Mouse (Mus musculus) skeletal muscle tissue, adult 2 months (tissue): ENCODE measurements around the gene Kif11.
A peak's percentile ranks its signal among the peaks of the same experiment; 100 is the strongest.

Source experiments
- DNase-seq: peaks from one replicate; pipeline ENCODE4 v3.0.0-alpha.2; 2012; ENCODE audit warnings: low read depth, low spot score

Gene Kif11

DNA sequence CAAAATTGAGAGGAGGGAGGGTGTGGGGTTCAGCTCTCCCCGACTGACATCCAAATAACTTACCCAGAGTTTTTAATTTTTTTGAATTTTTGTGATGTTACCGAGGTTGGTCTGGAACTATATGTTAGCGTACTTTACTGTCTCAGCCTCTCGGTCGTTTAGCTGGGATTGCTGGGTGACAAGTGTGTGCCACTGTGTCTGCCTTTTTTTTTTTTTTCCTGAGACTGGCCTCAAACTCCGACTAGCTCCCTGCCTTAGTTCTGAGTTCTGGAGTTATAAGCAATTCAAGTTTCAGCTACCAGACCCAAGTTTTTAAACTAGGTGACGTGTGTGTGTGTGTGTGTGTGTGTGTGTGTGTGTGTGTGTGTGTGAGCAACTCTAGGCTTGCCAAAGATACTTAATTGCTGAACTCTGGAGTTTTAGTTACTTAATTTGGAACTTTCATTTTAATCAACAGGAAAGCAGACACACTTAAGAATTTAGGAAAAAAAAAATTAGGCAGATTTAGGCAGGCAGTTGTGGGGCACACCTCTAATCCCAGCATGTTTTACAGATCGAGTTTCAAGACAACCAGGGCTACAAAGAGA lies 1.3 kb downstream of the Kif11 start:
- no peak for DNase-seq

DNA sequence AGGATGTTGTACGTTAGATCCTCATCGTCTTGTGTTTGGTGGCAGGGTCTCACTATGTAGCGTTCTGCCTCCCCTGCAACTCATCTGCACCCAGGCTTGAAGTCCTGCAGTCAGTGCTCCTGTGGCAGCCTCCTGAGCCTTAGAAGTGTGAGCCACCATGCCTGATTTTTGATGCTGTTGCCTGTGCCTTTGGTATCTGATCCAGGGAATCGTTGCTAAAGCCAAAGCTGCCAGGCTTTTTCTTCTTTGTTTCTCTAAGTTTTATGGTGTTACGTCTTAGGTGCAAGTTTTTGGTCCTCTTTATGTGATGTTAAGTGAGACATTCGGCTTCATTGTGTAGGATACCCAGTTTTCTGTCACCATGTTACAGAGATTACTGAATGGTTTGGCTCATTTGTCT lies 2.6 kb downstream of the Kif11 start:
- DNase-seq, result no peak

DNA sequence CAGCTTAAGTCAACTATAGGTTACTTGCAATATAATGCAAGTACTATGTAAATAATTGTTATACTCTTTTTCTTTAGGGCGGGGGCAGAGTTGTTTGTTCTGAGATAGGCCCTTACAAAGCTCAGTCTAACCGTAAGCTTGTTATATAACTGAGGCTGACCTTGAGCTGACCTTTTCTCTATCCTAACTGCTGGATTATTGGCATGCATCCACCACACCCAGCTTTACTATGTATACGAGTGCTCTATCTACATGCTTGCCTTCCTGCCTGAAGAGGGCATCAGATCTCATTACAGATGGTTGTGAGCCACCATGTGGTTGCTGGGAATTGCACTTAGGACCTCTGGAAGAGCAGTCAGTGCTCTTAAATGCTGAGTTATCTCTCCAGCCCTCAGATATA lies 9.9 kb downstream of the Kif11 start:
- no peak for DNase-seq

DNA sequence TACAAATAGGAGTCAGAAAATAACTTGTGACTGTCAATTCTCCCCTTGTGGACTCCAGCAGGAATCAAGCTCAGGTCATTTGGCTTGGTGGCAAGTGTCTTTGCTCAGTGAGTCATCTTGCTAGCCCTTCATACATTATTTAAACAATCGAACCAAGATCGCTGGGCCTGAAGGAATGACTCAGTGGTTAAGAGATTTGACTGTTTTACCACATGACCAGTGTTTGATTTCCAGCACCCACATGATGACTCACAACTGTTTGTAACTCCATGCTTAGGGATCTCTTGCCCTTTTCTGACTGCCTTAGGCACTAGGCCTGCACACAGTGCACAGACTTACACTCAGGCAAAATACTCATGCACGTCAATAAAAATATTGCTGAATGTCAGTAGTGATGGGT lies 15.7 kb downstream of the Kif11 start:
- no peak for DNase-seq

DNA sequence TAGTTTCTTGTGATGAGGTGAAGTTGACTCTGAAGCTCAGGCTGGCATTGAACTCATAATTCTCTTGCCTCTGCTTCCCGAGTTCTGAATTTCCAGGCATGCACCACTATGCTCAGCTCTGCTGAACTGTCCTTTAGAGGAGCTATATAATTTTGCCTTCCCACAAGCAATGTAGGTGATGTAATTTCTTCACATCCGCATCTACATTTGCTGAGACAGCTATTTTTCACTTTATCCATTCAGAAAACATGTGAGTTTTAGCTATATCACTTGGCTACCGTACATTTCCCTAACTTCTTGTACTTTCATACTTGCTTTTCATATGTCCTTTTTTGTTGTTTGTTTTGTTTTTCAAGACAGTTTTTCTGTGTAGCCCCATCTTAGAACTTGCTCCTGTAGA lies 20.1 kb downstream of the Kif11 start:
- no peak for DNase-seq

DNA sequence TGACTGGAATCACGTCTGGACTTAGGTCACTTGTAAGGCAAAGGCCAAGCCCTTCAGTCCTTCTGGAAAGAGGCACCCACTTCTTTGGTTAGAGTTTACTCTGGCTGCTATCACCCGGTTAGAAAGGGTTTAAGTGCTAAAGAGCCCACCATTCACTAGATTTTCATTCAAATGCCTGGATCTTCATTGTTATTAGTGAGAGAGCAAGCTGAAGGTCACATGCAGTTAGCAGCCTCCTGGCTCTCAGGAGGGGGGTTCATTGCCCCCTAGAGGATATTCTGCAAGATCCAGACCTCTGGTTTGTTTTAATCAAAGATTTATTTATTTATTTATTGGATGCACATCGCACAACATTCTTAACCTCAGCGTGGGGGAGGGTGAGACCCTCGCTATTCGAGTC lies 24.7 kb downstream of the Kif11 start:
- DNase-seq, result no peak

DNA sequence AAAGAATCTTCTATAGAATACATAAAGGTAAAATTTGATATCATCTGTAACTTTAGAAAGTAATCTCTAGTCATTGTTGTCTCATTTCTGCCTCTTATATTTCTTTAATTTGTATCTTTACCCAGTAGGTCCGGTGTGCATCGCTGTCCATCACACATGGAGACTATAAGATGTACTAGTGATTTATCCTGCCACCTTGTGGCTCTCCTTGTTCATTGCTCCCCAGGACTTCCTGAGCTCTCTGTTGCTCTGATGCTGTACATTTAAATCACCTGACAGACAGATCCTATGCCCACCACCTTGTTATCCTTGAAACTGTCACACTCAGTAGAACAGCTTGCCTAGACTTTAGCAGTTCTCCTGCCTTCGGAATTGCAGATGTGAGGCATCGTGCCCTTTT lies 42.1 kb downstream of the Kif11 start:
- no peak for DNase-seq

DNA sequence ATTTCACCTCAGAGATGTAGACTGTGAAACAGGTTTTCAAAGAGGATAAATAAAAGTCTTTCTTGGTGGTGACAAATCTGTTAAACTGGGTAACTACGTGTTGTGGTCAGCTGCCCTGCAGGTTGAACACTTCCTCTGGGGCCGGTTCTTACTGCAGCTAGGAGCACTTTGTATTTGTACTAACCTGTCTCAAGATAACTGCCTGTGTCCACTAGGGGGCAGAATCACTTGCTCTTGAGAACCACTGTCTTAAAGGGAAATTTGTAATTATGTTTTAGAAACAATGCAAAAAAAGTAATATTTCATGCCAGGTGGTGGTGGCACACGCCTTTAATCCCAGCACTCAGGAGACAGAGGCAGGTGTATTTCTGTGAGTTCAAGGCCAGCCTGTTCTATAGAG lies 43.4 kb downstream of the Kif11 start:
- peak; percentile 30 for DNase-seq

DNA sequence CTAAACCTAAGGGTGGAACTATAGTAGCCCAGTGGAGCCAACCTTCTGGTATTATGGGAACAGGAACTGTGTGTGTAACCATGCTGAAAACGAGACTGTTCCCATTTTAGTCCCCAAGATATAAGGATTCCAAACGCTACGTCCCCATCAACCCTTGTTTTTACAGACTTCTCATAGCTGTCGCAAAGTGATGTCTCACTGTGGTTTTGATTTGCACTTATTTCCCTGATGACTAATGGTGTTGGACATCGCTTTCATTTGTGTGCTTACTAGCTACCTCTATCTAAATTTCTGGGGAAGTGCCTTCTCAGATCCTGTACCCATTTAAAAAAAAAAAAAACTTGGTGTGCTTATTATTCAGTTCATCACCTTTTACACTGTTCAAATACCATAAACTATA lies 52.4 kb downstream of the Kif11 start:
- DNase-seq, result no peak

DNA sequence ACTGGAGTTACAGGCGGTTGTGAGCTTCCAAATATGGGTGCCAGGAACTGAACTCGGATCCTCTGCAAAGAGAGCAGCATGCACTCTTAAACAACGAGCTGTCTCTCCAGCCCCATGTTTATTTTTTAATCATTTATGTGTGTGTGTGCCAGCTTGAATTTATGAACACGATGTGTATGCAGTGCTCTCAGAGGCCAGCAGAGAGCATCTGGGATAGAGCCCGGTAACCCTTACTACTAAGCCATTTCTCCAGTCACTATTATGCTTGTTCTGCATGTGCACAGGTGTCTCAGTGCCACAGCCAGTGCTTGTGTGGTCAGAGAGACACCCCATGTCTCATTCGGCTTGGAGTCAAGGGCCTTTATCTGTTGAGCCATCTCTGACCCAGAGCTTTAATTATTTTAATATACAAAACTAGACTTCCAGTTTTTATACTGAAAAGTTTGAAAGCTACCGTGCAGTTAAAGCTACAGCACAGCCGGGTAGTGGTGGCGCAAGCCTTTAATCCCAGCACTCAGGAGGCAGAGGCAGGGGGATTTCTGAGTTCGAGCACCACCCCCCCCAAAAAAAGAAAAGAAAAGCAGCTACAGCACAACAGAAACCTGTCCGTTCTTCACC lies 55.0 kb downstream of the Kif11 start:
- no peak for DNase-seq

DNA sequence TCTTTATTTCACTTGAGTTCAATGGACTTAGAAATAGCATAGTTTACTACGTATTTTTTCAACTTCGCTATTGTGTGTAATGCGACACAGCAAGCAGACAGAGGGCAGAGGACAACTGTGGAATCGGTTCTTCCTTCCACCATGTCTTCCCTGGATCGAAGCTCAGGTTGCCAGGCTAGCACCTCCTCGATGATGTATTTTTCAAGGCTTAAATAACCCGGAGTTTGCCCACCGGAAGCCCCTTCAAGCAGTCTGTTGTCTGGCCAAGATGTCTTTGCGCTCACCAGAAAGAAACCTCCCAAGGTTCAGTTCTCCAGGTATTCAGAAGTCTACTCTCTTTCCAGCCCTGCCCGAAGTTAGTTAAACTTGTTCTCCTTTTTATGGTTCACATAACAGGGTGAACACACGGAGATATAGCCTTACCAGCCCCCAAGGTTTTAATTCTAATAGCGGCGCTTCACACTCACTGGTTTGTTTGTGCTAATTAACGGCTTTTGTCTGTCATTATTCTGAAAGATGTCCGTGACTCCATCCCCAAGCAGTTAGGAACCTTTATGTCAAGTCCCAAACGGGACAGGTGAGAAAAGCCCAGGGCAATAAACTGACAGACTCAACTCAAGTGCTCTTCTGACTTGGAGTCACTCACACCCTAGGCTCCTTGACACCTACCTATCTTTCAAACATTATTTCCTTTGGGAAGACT lies 56.8 kb downstream of the Kif11 start:
- no peak for DNase-seq

DNA sequence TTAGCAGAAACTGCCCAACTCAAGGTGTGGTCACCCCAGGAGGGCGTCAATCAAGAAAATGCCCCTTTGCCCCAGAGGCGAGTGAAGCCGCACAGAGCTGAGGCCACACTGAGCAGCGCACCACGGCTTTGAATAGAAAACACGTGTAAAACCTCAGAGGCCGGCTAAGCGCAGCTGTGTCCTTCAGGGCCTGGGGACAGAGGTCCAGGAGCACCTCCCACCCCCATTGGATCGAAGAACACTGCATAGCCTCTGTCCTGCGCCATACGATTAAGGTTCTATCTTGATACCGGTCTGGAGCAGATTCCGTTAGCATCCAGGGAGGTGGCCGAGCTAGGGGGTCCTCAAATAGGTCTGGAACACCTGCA lies 57.7 kb downstream of the Kif11 start:
- DNase-seq, result no peak

DNA sequence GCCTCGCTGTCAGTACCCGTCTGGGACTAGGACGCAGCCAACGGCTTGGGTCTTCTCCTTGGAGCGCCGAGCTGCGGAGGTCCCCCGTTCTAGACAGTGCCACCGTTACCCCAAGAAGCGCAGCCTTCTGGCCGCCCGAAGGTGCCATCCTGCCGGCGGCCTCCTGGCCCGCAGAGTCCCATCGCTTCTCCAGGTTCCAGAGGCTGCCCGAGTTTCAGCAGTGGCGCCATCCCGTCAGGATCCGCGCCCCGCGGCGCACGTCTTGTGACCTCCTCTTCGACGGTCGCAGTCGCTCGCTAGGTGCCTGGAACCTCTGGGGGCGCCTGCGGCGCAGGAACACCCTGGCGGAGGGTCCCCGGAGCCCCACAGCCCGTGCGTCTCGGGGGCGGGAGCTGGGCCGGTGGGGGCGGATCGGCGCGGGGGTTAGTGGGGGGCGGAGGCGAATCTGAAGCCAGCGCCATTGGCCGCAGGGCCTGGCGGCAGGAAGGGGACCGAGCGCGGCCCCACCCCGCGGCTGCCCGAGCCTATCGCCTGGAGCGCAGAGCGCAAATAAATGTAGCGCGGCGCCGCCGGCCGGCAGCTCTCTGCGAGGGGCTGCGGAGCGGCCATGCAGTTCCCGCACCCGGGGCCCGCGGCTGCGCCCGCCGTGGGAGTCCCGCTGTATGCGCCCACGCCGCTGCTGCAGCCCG lies 58.2 kb downstream of the Kif11 start, which contains the start of gene Hhex:
TSS of gene Hhex (plus strand) at position 548 of the 689 bp plus-strand sequence.
- DNase-seq, result peak; percentile 44

DNA sequence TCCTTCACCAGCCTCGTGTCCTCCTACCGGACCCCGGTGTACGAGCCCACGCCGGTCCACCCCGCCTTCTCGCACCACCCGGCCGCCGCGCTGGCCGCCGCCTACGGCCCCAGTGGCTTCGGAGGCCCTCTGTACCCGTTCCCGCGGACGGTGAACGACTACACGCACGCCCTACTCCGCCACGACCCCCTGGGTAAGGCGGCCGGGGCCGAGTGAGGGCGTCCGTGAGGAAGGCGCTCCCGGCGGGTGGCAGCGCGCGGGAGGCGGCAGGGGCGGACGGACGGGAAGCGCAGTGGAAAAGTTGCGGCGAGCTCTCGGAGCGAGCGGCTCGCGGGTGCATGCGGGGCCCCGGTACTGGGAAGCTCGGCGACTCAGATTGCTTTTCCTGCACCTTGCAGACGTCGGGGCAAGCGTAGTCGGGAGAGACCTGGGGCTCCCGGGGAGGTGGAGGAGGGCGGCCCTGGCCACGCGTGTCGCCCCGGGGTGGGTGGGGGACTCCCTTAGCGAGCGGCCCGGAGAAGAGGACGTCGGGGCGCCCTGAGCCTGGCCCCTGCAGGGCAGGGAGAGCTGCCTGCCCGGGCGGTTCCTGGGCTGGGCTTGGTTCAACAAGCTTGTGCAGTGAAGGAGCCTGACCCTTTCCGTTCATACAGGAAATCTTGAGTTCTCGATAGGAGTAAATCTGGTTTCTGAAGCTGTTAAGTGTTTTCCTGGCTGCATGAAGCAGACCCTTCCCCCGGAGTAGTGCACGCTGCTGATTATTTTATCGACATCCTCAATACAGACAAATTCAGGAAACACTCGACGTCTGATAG lies 59.0 kb downstream of the Kif11 start:
- peak; percentile 45 for DNase-seq

DNA sequence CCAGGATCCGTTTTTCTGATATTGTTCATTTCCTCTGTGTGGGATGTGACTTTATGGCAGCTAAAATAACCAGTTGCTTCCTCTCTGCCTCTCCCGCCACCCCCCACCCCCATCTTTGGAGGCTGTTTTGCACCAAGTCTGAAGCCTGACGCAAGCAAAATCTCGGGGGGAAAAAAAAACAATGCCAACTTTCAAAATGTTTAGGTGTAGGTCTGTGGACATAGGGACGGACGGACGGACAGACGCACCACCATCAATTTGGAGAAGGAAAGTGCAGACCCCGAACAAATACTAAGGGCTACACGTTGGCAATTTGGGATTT lies 59.6 kb downstream of the Kif11 start:
- DNase-seq, result no peak

DNA sequence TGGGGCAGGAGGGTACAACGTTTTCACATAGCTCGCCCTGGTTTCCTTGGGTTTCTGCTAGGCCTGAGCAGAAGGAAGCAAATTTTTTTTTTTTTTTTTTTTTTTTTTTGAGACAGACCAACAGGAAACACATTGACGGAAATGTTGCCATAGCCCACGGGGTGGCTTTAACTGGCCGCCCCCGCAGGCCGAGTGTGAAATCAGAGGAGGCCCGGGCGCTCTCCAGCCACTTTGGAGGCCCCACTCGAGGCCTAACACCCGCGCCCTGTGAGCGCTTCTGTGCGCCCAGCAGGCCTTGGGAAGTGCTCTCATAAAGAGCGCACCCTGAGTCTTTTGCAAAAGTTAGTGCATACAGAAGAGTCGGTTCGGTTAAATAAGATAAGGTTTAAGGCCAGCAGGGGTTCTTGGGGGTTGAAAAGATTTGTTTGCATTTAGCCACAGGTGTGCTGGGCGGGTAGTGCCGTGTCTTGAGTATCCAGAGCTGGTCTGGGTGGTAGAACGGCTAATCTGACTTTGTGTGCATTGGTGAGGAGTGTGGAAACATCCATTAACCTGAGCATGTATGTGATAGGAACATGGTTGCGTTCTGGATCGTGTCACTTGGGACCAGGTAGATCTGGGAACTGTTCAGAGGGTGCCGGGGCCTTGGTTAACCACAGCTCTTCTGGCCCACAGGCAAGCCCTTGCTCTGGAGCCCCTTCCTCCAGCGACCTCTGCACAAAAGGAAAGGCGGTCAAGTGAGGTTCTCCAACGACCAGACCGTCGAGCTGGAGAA lies 60.5 kb downstream of the Kif11 start:
- peak; percentile 25 for DNase-seq

DNA sequence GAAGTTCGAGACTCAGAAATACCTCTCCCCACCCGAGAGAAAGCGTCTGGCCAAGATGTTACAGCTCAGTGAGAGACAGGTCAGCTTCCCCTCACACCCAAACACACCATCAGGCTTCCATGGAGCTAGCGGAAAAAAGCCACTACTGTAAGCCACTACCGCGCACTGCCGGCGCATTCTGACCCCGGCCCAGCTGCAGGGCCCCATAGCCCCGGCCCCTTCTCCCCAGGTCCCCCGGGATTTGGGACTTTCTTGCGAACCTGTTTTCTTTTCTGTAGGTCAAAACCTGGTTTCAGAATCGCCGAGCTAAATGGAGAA lies 61.0 kb downstream of the Kif11 start:
- no peak for DNase-seq

DNA sequence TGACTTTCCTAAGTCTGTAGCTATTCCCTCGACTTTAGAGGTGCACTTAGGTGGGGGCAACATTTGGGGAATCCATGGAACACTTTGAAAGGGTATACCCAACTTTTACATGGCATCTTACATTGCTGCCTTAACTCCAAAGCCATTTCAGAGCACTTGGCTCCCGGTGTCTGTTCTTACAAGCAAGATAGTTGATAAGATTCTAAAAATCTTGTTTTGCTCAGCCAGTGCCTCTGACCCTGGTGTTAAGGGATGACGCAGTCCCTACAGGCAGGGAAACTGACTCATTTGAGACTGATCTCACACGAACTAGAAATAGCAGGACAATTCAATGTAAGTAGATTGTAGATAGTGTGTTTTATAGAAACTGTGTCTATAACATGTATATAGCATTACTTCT lies 64.0 kb downstream of the Kif11 start:
- DNase-seq, result no peak

DNA sequence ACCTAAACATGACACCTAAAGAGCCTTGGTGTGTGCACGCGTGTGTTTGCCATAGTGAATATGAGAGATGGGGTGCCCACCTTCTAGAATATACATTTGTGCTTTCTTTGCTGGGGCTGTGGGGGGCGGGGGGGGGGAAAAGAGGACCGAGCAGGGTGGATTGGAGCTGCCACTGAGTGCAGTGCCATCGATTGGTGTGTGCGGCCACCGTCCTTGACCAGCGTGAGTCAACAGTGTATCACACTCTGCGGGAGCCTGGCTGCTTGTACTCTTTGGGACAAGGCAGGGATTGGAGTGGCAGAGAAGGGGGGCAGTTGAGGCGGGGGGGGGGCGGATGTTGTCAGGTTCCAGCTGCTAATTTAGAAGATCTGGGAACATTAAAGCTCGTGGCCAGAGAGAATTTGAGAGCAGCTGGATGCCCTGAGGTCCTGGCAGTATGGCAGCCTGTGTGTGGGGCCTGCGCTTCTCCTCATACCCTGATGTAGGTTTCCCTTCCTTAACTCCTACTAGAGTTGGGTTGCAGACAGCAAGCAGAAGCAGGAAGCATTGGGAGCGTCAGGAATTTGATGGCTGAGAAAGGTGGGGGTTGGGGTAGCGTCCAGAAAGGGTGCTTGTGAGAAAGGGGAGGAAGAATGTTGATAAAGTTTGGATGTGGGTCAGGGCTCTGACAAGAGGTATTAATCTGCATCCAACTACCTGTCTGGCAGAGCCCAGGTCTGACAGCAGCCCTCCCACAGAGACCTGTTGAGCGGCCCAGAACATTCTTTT lies 64.7 kb downstream of the Kif11 start:
- DNase-seq, result no peak

DNA sequence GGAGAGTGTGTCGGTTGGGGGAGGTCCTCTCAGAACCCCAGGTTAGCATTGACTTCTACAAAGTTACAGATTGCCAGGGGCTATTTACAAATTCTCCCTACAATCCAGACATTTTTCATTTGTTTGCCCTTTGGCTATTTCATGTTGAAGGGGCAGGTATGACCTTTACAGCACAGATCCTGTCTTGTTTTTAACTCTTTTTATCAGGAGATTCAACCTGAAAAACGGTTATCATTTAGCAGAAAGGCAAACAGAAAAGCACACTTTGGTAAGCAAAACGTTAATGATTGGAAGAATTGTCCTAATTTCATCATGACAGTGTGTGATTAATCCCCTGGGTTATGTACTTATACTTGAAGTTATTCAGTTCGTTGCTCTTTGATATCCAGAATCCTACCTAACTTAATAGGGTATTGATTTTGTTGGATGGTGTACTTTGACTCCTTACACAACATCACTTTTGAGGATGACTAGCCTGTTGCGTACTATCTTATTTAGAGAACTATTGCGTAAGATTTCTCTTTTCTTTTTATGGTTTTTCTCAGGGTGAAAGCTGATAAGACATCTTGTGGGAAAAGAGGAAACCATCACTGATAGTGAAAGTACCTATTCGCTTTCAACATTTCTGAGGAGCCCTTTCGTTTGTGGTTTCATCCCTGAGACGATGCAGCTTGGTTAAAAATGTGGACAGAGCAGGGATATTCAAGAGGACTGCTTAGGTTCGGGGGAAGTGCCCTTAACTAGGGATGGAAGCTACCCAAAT lies 66.5 kb downstream of the Kif11 start:
- no peak for DNase-seq
